Mouse (Mus musculus) gastrocnemius, postnatal 10 days (tissue): ENCODE data around the gene Kcng4. TPM values are rescaled to one million over a fixed set of nuclear protein-coding genes. Genes with fewer than 3 reads are reported as not detected.

ENCODE experiments used
- DNase-seq: peaks from one replicate; pipeline ENCODE4 v3.0.0; 2021; ENCODE audit warnings: mixed read lengths
- total RNA-seq, 2 experiments: library from RNA; stranded (reverse); gene quantifications; 2 replicates each; pipeline ENCODE4 v1.2.3; 2021

The Kcng4 gene
- total RNA-seq, 2 experiments from 2014 or later = 0.45 to 0.82 TPM

DNA sequence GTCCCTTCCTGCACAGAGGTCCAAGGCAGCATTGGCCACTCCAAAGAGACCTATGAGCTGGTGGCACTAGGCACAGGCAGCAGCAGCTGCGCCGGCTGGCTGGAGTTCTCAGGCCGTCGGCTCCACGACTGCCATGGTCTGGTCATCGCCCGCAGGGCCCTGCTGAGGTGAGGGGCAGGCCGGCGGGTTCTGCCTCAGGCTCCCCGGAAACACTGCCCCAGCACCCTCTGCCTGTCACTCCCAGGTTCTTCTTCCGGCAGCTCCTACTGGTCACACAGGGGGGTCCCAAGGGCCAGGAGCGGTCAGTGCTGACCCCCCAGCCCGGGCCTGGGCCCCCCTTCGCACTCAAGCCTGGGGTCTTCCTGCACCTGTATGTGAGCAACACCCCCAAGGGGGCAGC is 20.4 kb downstream of the Kcng4 start:
- DNase-seq = no peak

DNA sequence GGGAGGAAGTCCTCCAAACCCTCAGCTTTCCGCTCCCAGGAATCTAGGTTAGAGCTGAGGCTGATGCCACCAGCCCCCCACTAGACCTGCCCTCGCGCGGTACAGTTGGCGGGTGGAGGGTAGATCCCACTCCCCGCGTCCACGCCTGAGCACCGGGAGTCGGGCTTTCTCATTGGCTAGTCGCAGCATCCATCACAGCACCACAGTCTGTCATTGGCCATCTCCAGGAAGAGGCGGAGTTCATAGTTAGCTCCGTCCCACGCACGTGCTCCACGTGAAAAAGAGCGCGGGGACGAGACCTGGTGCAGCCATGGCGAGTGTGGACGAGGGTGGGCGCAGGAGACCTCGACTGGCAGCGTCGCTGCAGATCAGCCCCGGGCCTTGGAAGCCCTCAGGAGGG is 23.0 kb downstream of the Kcng4 start, which contains the start of gene Adad2:
Gene Adad2, plus strand, starts transcription at position 277 of the 400 bp plus-strand sequence.
- DNase-seq = no peak

GRCm38 (mm10) chr8:119606224-119606623 is 29.3 kb downstream of the Kcng4 start:
- no peak for DNase-seq

- peak; percentile 95 for DNase-seq
Observed at GRCm38 (mm10) chr8:119604996-119605395, 30.5 kb downstream of the Kcng4 start, which contains the start of gene Taf1c. Taf1c (minus strand) TSS chr8:119605222.

GRCm38 (mm10) chr8:119604398-119604803 is 31.1 kb downstream of the Kcng4 start:
- no peak for DNase-seq

GRCm38 (mm10) chr8:119603771-119604170 is 31.7 kb downstream of the Kcng4 start:
- no peak for DNase-seq

DNA sequence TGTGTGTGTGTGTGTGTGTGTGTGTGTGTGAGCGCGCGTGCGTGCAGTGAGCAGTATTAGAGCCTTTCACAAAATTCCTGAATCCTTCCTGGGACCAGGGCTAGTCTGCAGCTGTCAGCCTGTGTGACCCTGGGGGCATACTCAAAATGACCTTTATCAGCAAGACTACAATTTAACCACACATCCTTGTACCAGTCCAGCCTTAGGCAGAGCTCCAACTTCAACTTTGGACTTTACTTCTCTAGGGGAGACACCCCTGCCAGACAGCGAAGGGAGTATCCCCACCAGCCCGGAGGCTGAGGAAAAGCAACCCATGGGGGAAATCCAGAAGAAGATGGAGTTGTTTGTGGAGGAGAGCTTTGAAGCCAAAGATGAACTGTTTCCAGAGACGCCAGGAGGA is 44.0 kb downstream of the Kcng4 start:
- no peak for DNase-seq

DNA sequence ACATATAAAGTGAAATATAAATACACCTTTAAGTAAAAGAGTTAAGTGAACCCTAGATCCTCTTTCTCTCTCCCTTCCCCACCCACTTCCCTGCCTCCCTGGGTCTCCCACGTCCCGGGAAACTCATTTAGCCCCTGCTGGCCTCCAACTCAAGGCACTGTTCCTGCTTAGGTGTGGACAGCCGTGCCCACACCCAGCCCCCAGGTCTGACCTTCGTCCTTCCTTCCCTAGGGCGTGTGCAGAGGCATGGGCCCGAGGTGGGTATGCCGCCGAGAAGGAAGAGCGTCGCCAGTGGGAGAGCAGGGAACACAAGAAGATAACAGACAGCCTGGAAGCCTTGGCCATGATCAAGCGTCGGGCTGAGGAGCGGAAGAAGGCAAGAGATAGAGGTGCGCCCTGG is 45.1 kb downstream of the Kcng4 start:
- DNase-seq = no peak

DNA sequence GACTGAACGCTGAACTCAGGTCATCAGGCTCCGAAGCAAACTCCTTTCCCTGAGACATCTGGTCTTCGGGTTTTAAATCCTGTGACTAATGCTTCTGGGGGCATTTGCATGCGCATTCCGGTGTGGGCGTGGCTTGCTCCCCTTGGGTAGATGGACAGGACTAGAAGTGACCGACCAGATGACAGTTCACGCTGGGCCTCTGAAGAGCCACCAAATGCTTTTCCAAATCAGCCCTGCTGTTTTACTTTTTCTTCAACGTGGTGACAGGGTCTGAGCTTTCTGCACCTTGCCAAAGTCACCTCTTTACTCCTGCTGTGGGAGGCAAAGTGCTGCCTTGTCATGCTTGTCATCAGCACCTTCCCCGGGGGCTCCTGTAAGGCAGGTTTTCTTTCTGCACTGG is 46.6 kb downstream of the Kcng4 start:
- DNase-seq = no peak

GRCm38 (mm10) chr8:119588321-119588720 is 47.2 kb downstream of the Kcng4 start:
- DNase-seq = no peak

GRCm38 (mm10) chr8:119585901-119586300 is 49.6 kb downstream of the Kcng4 start:
- no peak for DNase-seq

- DNase-seq = no peak
Observed at GRCm38 (mm10) chr8:119580441-119581161, 54.9 kb downstream of the Kcng4 start.

GRCm38 (mm10) chr8:119579096-119579495 is 56.4 kb downstream of the Kcng4 start:
- DNase-seq = no peak

- no peak for DNase-seq
Observed at GRCm38 (mm10) chr8:119575366-119575726, 60.1 kb downstream of the Kcng4 start.

- peak; percentile 99 for DNase-seq
Observed at GRCm38 (mm10) chr8:119574437-119575365, 60.8 kb downstream of the Kcng4 start, which contains the start of the genes Hsdl1 and Dnaaf1. Hsdl1 (minus strand) TSS chr8:119575183. Dnaaf1 (plus strand) TSS chr8:119575235.

Other genes starting within 250 kb of the Kcng4 start
- 10 to 100 TPM; 66.8 to 67.5 TPM for gene Mlycd, start 240.8 kb downstream of the Kcng4 start, total RNA-seq
- gene Osgin1, start 201.6 kb downstream of the Kcng4 start, total RNA-seq = 1 to 10 TPM; 2.5 to 5.0 TPM
- gene Necab2, start 189.0 kb downstream of the Kcng4 start, total RNA-seq = under 1 TPM; 0.38 to 0.73 TPM
- gene Slc38a8, start 134.0 kb downstream of the Kcng4 start, total RNA-seq = not detected
- gene Mbtps1, start 76.9 kb downstream of the Kcng4 start, total RNA-seq = 10 to 100 TPM; 55.4 to 65.0 TPM
- 10 to 100 TPM; 13.0 to 15.0 TPM for gene Hsdl1, start 60.5 kb downstream of the Kcng4 start, total RNA-seq
- gene Dnaaf1, start 60.4 kb downstream of the Kcng4 start, total RNA-seq = not detected
- gene Taf1c, start 30.5 kb downstream of the Kcng4 start, total RNA-seq = 1 to 10 TPM; 3.6 to 4.4 TPM
- not detected for gene Adad2, start 22.9 kb downstream of the Kcng4 start, total RNA-seq
- gene Wfdc1, start 30.7 kb upstream of the Kcng4 start, total RNA-seq = 10 to 100 TPM; 69.8 to 78.6 TPM
- not detected for gene Atp2c2, start 64.3 kb upstream of the Kcng4 start, total RNA-seq
- gene Tldc1, start 142.7 kb upstream of the Kcng4 start, total RNA-seq = 1 to 10 TPM; 4.7 to 5.2 TPM
- 10 to 100 TPM; 38.3 to 41.8 TPM for gene Cotl1, start 204.9 kb upstream of the Kcng4 start, total RNA-seq
- 1 to 10 TPM; 2.9 to 3.9 TPM for gene Klhl36, start 226.6 kb upstream of the Kcng4 start, total RNA-seq